Mouse (Mus musculus) MEL (cell line): ENCODE measurements around the gene Asb8. TPM values are rescaled to one million over a fixed set of nuclear protein-coding genes. Genes with fewer than 3 reads are reported as not detected.

Experiments
- DNase-seq: peaks from one replicate; pipeline ENCODE4 v3.0.0; 2011; ENCODE audit warnings: low read depth, low spot score
- H3K27ac ChIP-seq: 2 replicates; pipeline ENCODE4 v1.5.1; 2012; ENCODE audit warnings: low read depth, mild to moderate bottlenecking, control low read depth, low read length, moderate library complexity; ENCODE audit not compliant: control insufficient read depth
- H3K27me3 ChIP-seq, 2 experiments: fragments of 150-350 bp in 1 of 2; sonication (generic) in 1 of 2; 2 replicates each; pipeline ENCODE4 v1.6.1; 2012; ENCODE audit warnings: low read length in 2 of 2, mild to moderate bottlenecking in 2 of 2, improper control_type of control experiment in 1 of 2, moderate library complexity in 1 of 2; ENCODE audit not compliant: insufficient read depth in 2 of 2, control insufficient read depth in 1 of 2
- H3K36me3 ChIP-seq, 2 experiments: 2 replicates each; pipeline ENCODE4 v1.6.1; 2012 to 2014; ENCODE audit warnings: low read length in 2 of 2, improper control_type of control experiment in 1 of 2, inconsistent platforms in 1 of 2, mild to moderate bottlenecking in 1 of 2; ENCODE audit not compliant: insufficient read depth in 2 of 2, control insufficient read depth in 1 of 2
- H3K4me1 ChIP-seq, 2 experiments: fragments of 150-350 bp in 1 of 2; sonication (generic) in 1 of 2; 2 replicates each; pipeline ENCODE4 v1.6.1; 2012; ENCODE audit warnings: low read length in 2 of 2, improper control_type of control experiment in 1 of 2, mild to moderate bottlenecking in 1 of 2; ENCODE audit not compliant: insufficient read depth in 2 of 2, control insufficient read depth in 1 of 2
- H3K4me3 ChIP-seq, 2 experiments: fragments of 150-350 bp in 1 of 2; sonication (generic) in 1 of 2; 2 replicates each; pipeline ENCODE4 v1.5.1; 2012; ENCODE audit warnings: low read depth in 2 of 2, low read length in 2 of 2, mild to moderate bottlenecking in 2 of 2, moderate library complexity in 2 of 2, control low read depth in 1 of 2, improper control_type of control experiment in 1 of 2; ENCODE audit not compliant: control insufficient read depth in 1 of 2, insufficient read depth in 1 of 2
- H3K79me2 ChIP-seq: 2 replicates; pipeline ENCODE4 v1.6.1; 2012; ENCODE audit warnings: mild to moderate bottlenecking, low read length, moderate library complexity; ENCODE audit not compliant: control insufficient read depth, poor library complexity, insufficient read depth
- H3K9ac ChIP-seq: 2 replicates; pipeline ENCODE4 v1.6.1; 2012; ENCODE audit warnings: low read depth, mild to moderate bottlenecking, control low read depth, low read length, moderate library complexity; ENCODE audit not compliant: control insufficient read depth, poor library complexity, severe bottlenecking
- H3K9me3 ChIP-seq: fragments of 150-350 bp; sonication (generic); replicated peaks from 2 replicates; pipeline ENCODE4 v1.6.1; 2012; ENCODE audit warnings: mild to moderate bottlenecking, low read length, improper control_type of control experiment, moderate library complexity; ENCODE audit not compliant: insufficient read depth
- BHLHE40 ChIP-seq: IDR thresholded peaks from 2 replicates; pipeline ENCODE4 v1.6.1; 2012; ENCODE audit warnings: low read depth, mild to moderate bottlenecking, inconsistent platforms, low read length, improper control_type of control experiment, borderline replicate concordance
- CHD2 ChIP-seq: IDR thresholded peaks from 2 replicates; pipeline ENCODE4 v1.6.1; 2011; ENCODE audit warnings: low read length, improper control_type of control experiment
- E2F4 ChIP-seq: IDR thresholded peaks from 2 replicates; pipeline ENCODE4 v1.6.1; 2011; ENCODE audit warnings: low read depth, low read length, improper control_type of control experiment, borderline replicate concordance
- EP300 ChIP-seq, 2 experiments: IDR thresholded peaks; 2 replicates each; pipeline ENCODE4 v1.6.1; 2011; ENCODE audit warnings: improper control_type of control experiment in 2 of 2, low read length in 2 of 2, low read depth in 1 of 2, mild to moderate bottlenecking in 1 of 2
- GABPA ChIP-seq: IDR thresholded peaks from 2 replicates; pipeline ENCODE4 v1.6.1; 2012; ENCODE audit warnings: low read depth, mild to moderate bottlenecking, inconsistent platforms, low read length, improper control_type of control experiment, moderate library complexity
- MAFK ChIP-seq: IDR thresholded peaks from 2 replicates; pipeline ENCODE4 v1.6.1; 2011; ENCODE audit warnings: low read depth, mild to moderate bottlenecking, low read length, improper control_type of control experiment, borderline replicate concordance
- MAX ChIP-seq: IDR thresholded peaks from 2 replicates; pipeline ENCODE4 v1.6.1; 2011; ENCODE audit warnings: low read length, improper control_type of control experiment
- MAZ ChIP-seq: IDR thresholded peaks from 2 replicates; pipeline ENCODE4 v1.6.1; 2012; ENCODE audit warnings: low read depth, mild to moderate bottlenecking, inconsistent platforms, low read length, improper control_type of control experiment
- MXI1 ChIP-seq: IDR thresholded peaks from 2 replicates; pipeline ENCODE4 v1.6.1; 2011; ENCODE audit warnings: mild to moderate bottlenecking, low read depth, low read length, improper control_type of control experiment
- MYC ChIP-seq: IDR thresholded peaks from 2 replicates; pipeline ENCODE4 v1.6.1; 2011; ENCODE audit warnings: low read depth, mild to moderate bottlenecking, low read length, improper control_type of control experiment, moderate library complexity
- NELFE ChIP-seq: IDR thresholded peaks from 2 replicates; pipeline ENCODE4 v1.6.1; 2011; ENCODE audit warnings: low read depth, low read length, improper control_type of control experiment
- POLR2AphosphoS5 ChIP-seq: IDR thresholded peaks from 2 replicates; pipeline ENCODE4 v1.6.1; 2012; ENCODE audit warnings: low read depth, borderline replicate concordance, mild to moderate bottlenecking, inconsistent platforms, low read length, moderate library complexity, mixed read lengths
- RAD21 ChIP-seq: IDR thresholded peaks from 2 replicates; pipeline ENCODE4 v1.6.1; 2011; ENCODE audit warnings: mild to moderate bottlenecking, low read depth, low read length, improper control_type of control experiment
- RCOR1 ChIP-seq: IDR thresholded peaks from 2 replicates; pipeline ENCODE4 v1.6.1; 2012; ENCODE audit warnings: low read depth, mild to moderate bottlenecking, inconsistent platforms, low read length, improper control_type of control experiment
- SIN3A ChIP-seq: IDR thresholded peaks from 2 replicates; pipeline ENCODE4 v1.6.1; 2012; ENCODE audit warnings: low read length, improper control_type of control experiment, inconsistent platforms
- SMC3 ChIP-seq: IDR thresholded peaks from 2 replicates; pipeline ENCODE4 v1.6.1; 2011; ENCODE audit warnings: low read depth, low read length, improper control_type of control experiment
- TAL1 ChIP-seq: IDR thresholded peaks from 2 replicates; pipeline ENCODE4 v1.6.1; 2012; ENCODE audit warnings: mild to moderate bottlenecking, inconsistent platforms, low read length, moderate library complexity, mixed read lengths
- TBP ChIP-seq: IDR thresholded peaks from 2 replicates; pipeline ENCODE4 v1.8.0; 2011; ENCODE audit warnings: low read depth, low read length, improper control_type of control experiment
- UBTF ChIP-seq: IDR thresholded peaks from 2 replicates; pipeline ENCODE4 v1.6.1; 2012; ENCODE audit warnings: low read depth, mild to moderate bottlenecking, inconsistent platforms, low read length, improper control_type of control experiment, moderate library complexity, borderline replicate concordance; ENCODE audit not compliant: insufficient read depth
- ZC3H11A ChIP-seq: IDR thresholded peaks from 2 replicates; pipeline ENCODE4 v1.6.1; 2012; ENCODE audit warnings: low read depth, mild to moderate bottlenecking, inconsistent platforms, low read length, improper control_type of control experiment
- ZMIZ1 ChIP-seq: IDR thresholded peaks from 2 replicates; pipeline ENCODE4 v1.6.1; 2012; ENCODE audit warnings: low read depth, mild to moderate bottlenecking, inconsistent platforms, low read length, improper control_type of control experiment, moderate library complexity
- ZNF384 ChIP-seq: IDR thresholded peaks from 2 replicates; pipeline ENCODE4 v1.6.1; 2012; ENCODE audit warnings: low read depth, mild to moderate bottlenecking, inconsistent platforms, low read length, improper control_type of control experiment
- polyA plus RNA-seq, 2 experiments: library from polyadenylated mRNA; stranded (reverse) in 1 of 2; unstranded in 1 of 2; fragments of >175 nt in 1 of 2; fragments of >200 nt in 1 of 2; gene quantifications; 2 replicates each; pipeline versions ENCODE4 v1.2.1 to v1.2.4; 2012; ENCODE audit warnings: low replicate concordance in 2 of 2, low read depth in 1 of 2; ENCODE audit not compliant: insufficient read length in 2 of 2, insufficient read depth in 1 of 2, missing spikeins in 1 of 2
- total RNA-seq: library from RNA; depleted of rRNA; stranded (reverse); fragments of 300-350 nt; gene quantifications from 2 replicates; pipeline ENCODE4 v1.2.3, GENCODE M21; 2012

The Asb8 gene
- total and polyA plus RNA-seq, 3 experiments = 33.1 to 38.2 TPM; not detected in 1

DNA sequence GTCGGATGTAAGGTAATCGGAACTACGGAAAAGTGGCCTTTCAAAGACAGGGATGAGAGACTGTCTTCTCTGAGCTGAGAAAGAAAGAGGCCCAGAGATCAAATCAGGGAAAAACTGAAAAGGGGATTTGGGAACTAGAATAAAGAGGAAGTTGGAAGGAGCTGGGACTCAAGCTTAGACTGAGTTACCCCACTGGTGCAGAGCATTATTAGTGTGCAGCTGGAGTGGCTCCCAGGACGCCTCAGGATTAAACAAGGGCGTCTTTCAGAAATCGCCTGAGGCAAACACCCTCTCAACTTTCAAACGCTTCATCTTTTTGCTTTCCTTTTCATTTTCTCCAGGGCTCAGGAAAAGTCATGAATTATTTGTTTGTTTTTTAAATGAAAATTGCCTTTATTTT lies 12.5 kb downstream of the Asb8 start:
- DNase-seq = peak; percentile 46
- Histone ChIP-seq H3K27me3 (peaks cover 0 to 1% of the 10 kb centered on the region in 2 experiments; a peak in 1 of 4 replicates), H3K9ac (no peak overlapping the region), H3K4me3 (no peak overlapping the region), H3K36me3 (peaks cover 0 to 2% of the 10 kb centered on the region in 2 experiments; a peak in 1 of 4 replicates), H3K9me3 (no peaks in the 10 kb centered on the region), H3K4me1 (0 out of 4 replicates have a peak, but pooled peaks cover 0 to 2% of the 10 kb centered on the region in 2 experiments), H3K79me2 (no peaks in the 10 kb centered on the region), H3K27ac (no peak overlapping the region)
- TF ChIP-seq SMC3 (0 out of 2 replicates have a peak, but pooled peaks have one; percentile 4), MAX (no peak), CHD2 (no peak), EP300 (IDR thresholded peaks at IDR 0.05; ENCODE audit: low read depth in 1 of 2, low read length in 2 of 2) (peak in 1 of 2 experiments; percentile 34; a peak in 1 of 4 replicates), MAFK (no peak), MXI1 (no peak), ZNF384 (no peak), RAD21 (no peak)

DNA sequence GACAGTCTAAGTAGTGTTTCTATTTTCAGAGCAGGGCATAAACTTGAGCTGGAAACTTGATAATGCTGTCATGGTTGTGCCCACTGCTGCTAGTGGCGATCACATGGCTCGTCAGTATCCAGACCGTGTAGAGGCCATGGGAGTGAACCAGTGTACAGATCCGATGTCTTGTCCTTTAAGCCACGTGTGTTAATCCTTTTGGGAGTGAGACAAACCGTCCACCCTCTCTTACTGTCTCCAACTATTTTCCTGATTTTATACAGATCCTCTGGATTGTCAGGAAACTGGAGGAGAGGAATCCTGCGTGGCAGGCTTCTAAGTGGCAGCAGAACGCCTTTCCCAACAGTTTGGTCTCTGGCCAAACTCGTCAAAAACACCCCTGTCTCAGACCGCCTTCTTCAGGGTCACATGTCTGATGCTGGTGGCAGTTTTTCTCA lies 16.2 kb downstream of the Asb8 start:
- H3K79me2 ChIP-seq = peaks cover 9% of the 10 kb centered on the region
- DNase-seq = no peak
- no peak overlapping the region for H3K27ac ChIP-seq
- peaks cover 0 to 6% of the 10 kb centered on the region in 2 experiments; a peak in 2 of 4 replicates for H3K36me3 ChIP-seq
- TF ChIP-seq RCOR1 = no peak
- no peak for TF ChIP-seq TAL1
- TF ChIP-seq ZC3H11A = no peak
- TF ChIP-seq UBTF = no peak
- no peak for TF ChIP-seq NELFE
- TF ChIP-seq SIN3A = no peak
- no peak for TF ChIP-seq BHLHE40
- no peak for TF ChIP-seq E2F4
- TF ChIP-seq MXI1 = no peak
- TF ChIP-seq MYC = no peak
- TF ChIP-seq RAD21 = no peak
- no peak for TF ChIP-seq TBP
- no peak for TF ChIP-seq POLR2AphosphoS5
- TF ChIP-seq GABPA = no peak
- TF ChIP-seq ZNF384 = no peak
- TF ChIP-seq ZMIZ1 = no peak
- no peak for TF ChIP-seq EP300 (IDR thresholded peaks at IDR 0.05; ENCODE audit: low read depth in 1 of 2, low read length in 2 of 2)
- TF ChIP-seq SMC3 = no peak
- no peak for TF ChIP-seq MAX
- TF ChIP-seq MAZ = no peak
- TF ChIP-seq, all 39 proteins: peak for 0
- Histone ChIP-seq H3K9me3 (no peaks in the 10 kb centered on the region), H3K4me3 (no peak overlapping the region), H3K4me1 (peaks cover 6 to 12% of the 10 kb centered on the region in 2 experiments; a peak in 3 of 4 replicates), H3K27me3 (peaks cover 0 to 1% of the 10 kb centered on the region in 2 experiments; a peak in 1 of 4 replicates), H3K9ac (no peak overlapping the region)
